Mouse (Mus musculus): ENCODE results near the gene Tarsl2.

Gene Tarsl2

GRCm38 (mm10) chr7:65737286-65738040, 92.8 kb downstream of the Tarsl2 start:
- DNase-seq (ENCODE audit: low spot score): no peak
